17 mouse cellular contexts compared by ENCODE assay signal in genomic region chr10:86459643-86460042, GRCm38 (mm10). TPM values are rescaled to one million over a fixed set of nuclear protein-coding genes. Genes with fewer than 3 reads are reported as not detected.
DNase-seq lines count a peak whose midpoint lies in the region; ATAC-seq and TF ChIP-seq lines count a peak whose summit lies in the region.
"Had no signal": no experiment of that assay in that cellular context is flagged by ENCODE, and none has a peak within 500 bp of the region (broad histone marks: within the 10 kb centered on the region; RNA-seq: fewer than 3 reads in every experiment).

No protein-coding gene starts in this region.

- H3K27ac ChIP-seq in heart, adult 2 months, result no peak overlapping the region
- H3K27ac ChIP-seq: hindbrain, embryonic 15.5 days; macrophage; midbrain, embryonic 15.5 days; neural tube, embryonic 12.5 days had no signal

- H3K79me2 ChIP-seq in heart, adult 2 months (replicated peaks; ENCODE audit: control insufficient read depth, insufficient read depth, low read length), result no peaks in the 10 kb centered on the region

- no peak for ATAC-seq in megakaryocyte-erythroid progenitor cell, adult 5-6 weeks (replicated peaks; ENCODE audit: low FRiP score, low TSS enrichment, poor library complexity, severe bottlenecking)
- ATAC-seq: midbrain, embryonic 15.5 days had no signal

- DNase-seq in heart, adult 2 months, result peak in 1 of 2 experiments; percentile 52
- no peak for DNase-seq in heart, postnatal 25 days (ENCODE audit: low spot score)
- peak; percentile 68 for DNase-seq in MN1 (ENCODE audit: low spot score)
- DNase-seq in brain, embryonic 14.5 days (ENCODE audit: low read depth), result peak; percentile 82
- peak; percentile 78 for DNase-seq in lung, postnatal 10 days
- no peak for DNase-seq in layer of hippocampus, adult 8-10 months (ENCODE audit: low spot score in 2 of 2)
- no peak for DNase-seq in layer of hippocampus, postnatal 25 days (ENCODE audit: extremely low spot score in 1 of 2, low spot score in 1 of 2)
- DNase-seq: cerebellum, adult 11 months; liver; right cerebral cortex, postnatal 25 days; thymus, adult 18-20 months had no signal

- no peak overlapping the region for H3K9ac ChIP-seq in heart, adult 2 months (ENCODE audit: low read depth, low read length)
- H3K9ac ChIP-seq: hindbrain, embryonic 15.5 days; midbrain, embryonic 15.5 days; neural tube, embryonic 12.5 days had no signal

- no peak for TF ChIP-seq CTCF in heart, adult 2 months (IDR thresholded peaks at IDR 0.05)
- TF ChIP-seq CTCF in brain, embryonic 14.5 days (IDR thresholded peaks at IDR 0.05; ENCODE audit: borderline replicate concordance, extremely low read depth, insufficient read depth, insufficient read length), result no peak

- H3K27me3 ChIP-seq in heart, adult 2 months (ENCODE audit: control insufficient read depth, insufficient read depth, low read length), result no peaks in the 10 kb centered on the region
- H3K27me3 ChIP-seq: hindbrain, embryonic 15.5 days; midbrain, embryonic 15.5 days; neural tube, embryonic 12.5 days had no signal

- intact Hi-C loops in heart, adult 2 months (cut with DNase I), result loop anchor here (5.0 kb wide), 1 partner anchor 117 kb away; no protein-coding TSS in a partner anchor
- intact Hi-C loops in heart, postnatal 25 days (cut with DNase I), result no loop called here

- no peak overlapping the region for H3K4me3 ChIP-seq in heart, adult 2 months
- H3K4me3 ChIP-seq: hindbrain, embryonic 15.5 days; midbrain, embryonic 15.5 days; neural tube, embryonic 12.5 days had no signal

- no peak for TF ChIP-seq POLR2A in heart, adult 2 months (IDR thresholded peaks at IDR 0.05; ENCODE audit: insufficient read depth, low read depth, low read length)
- TF ChIP-seq POLR2A in brain, embryonic 14.5 days (IDR thresholded peaks at IDR 0.05; ENCODE audit: borderline replicate concordance, extremely low read depth, insufficient read depth, insufficient read length, poor library complexity, severe bottlenecking), result no peak

- no peaks in the 10 kb centered on the region for H3K36me3 ChIP-seq in heart, adult 2 months (ENCODE audit: control insufficient read depth, insufficient read depth, low read length)
- H3K36me3 ChIP-seq: neural tube, embryonic 12.5 days had no signal

- 38% methylated on average over 1 of the region's 1 CpGs for WGBS in heart, adult 2 months

- 0 out of 2 replicates have a peak, but pooled peaks have one; percentile 33 for TF ChIP-seq EP300 in heart, adult 2 months (IDR thresholded peaks at IDR 0.05; ENCODE audit: insufficient read depth, low read depth, low read length)

- H3K4me1 ChIP-seq in heart, adult 2 months (ENCODE audit: control insufficient read depth, insufficient read depth, low read length), result peaks cover 5% of the 10 kb centered on the region

RNA-seq across cellular contexts. Expression of gene Syn3, which starts 39.1 kb away (rescaled TPM):
- total RNA-seq in heart, adult 2 months (2021), result under 1 TPM; 0.31 to 0.75 TPM
- 0.29 and 0.41 TPM in 2 replicates for polyA plus RNA-seq in heart, adult 2 months (2012; rRNA removed)
- under 1 TPM; 0.44 to 0.53 TPM for total RNA-seq in heart, postnatal 25 days (2021)
- 10.4 and 25.2 TPM in 2 replicates for polyA plus RNA-seq in brain, embryonic 14.5 days (2012; rRNA removed)
- 10 to 100 TPM; 18.9 to 21.7 (median 19.6) TPM for total RNA-seq in layer of hippocampus, adult 8-10 months (2022)
- total RNA-seq in megakaryocyte-erythroid progenitor cell, adult 5-6 weeks (2014; fragmentation: Nextera tagmentation), result 0.32 and 0.59 TPM in 2 replicates
- total RNA-seq in megakaryocyte-erythroid progenitor cell, adult 5-6 weeks (2017), result 0.08 and 0.14 TPM in 2 replicates
- 10 to 100 TPM; 19.5 to 23.8 TPM for total RNA-seq in layer of hippocampus, postnatal 25 days (2021)
- total RNA-seq: MEL had no signal

Comparison
In these comparisons a context has a peak if more than half of its experiments do, and no peak if none do; other contexts are left out.
1. DNase-seq: peak in MN1 (single experiment), brain, embryonic 14.5 days (single experiment) and lung, postnatal 10 days (single experiment); none in heart, postnatal 25 days (single experiment), layer of hippocampus, adult 8-10 months (0 of 2) and layer of hippocampus, postnatal 25 days (0 of 2).
2. RNA of gene Syn3, which starts 39.1 kb away (total RNA-seq): 19.5 to 23.8 TPM in layer of hippocampus, postnatal 25 days and 18.9 to 21.7 TPM in layer of hippocampus, adult 8-10 months; 0.31 to 0.75 TPM in heart, adult 2 months, 0.08 to 0.59 TPM in megakaryocyte-erythroid progenitor cell, adult 5-6 weeks and 0.44 to 0.53 TPM in heart, postnatal 25 days; every median in the first group is over 10 times any median in the second.